Mouse (Mus musculus) layer of hippocampus, adult 9-10 months (tissue): ENCODE results near the gene Whrn.

Experiments
- DNase-seq: peaks from one replicate; pipeline ENCODE4 v3.0.0; 2022; ENCODE audit warnings: low spot score

Whrn gene

DNA sequence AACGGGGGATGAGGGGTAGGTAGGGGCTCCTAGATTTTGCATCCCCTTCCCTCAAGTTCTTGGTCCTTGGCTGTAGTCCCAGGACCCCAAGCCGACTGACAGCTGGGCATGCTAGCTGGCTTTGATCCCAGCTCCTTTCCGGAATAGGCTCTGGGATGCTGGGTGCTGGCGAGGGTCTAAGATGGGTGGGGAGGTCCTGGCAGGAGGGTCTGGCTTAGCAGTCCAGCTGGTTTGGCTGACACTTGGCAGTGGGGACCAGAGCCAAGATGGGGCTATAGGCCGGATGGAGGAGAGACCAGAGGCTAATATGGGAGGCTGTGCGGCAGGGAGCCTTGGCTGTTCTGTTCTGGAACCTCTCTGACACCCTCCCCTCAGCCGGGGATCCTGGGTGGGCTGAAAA, 87.5 kb downstream of the Whrn start:
- DNase-seq = no peak

DNA sequence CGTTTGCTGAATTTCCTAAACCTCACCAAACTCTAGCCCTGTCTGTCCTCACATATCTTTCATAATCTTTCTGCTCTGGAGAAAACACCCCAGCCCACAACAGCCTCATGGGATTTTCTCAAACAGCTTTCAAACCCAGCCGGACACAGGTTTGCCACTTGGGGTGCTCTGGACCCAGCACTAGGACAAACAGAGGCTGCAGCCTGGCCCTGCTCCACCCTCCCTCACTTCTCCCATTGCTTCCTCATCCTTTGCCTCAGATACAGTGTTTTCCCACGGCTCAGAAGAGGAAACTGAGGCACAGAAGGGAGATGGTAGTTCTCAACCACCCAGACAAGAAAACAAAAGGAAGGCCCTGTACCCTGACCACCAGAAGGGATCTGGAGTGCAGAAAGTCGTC, 90.1 kb downstream of the Whrn start:
- DNase-seq = no peak

DNA sequence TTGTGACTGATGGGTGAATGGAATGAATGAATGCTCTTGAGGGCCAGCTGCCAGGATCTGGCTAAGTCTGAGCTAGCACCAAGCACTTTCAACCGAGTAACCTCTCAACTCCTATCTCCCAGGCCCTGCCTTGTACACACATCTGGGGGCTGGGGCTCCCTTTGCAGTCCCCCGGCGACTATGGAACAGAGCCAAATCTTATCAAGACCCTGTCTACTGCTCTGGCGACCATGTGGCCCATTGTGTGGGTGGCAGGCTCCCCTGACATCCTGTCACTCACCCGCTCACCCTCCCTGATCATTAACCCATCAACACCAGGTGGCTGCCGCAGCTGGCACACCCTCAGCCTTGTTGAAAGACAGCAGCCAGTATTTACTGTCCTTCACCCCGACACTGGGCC, 90.7 kb downstream of the Whrn start:
- no peak for DNase-seq

DNA sequence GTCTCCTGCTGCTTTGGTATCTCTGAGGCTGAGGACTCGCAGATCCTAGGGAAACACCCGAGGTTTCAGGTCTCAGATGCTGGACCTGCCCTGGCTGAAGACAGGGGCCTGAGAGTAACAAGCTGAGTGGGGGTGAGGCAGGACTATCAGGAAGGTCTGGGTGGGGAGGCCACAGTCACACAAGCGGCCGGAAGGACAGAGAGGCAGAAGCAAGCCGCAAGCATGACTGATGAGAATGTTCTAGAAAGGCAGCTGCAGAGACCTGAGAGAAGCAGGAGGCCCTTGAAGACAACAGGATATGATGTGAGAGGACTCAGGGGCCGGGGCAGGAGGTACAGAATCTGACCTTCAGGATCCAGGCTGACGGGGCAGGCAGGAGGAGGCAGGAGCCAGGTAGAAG, 91.6 kb downstream of the Whrn start:
- DNase-seq = no peak

DNA sequence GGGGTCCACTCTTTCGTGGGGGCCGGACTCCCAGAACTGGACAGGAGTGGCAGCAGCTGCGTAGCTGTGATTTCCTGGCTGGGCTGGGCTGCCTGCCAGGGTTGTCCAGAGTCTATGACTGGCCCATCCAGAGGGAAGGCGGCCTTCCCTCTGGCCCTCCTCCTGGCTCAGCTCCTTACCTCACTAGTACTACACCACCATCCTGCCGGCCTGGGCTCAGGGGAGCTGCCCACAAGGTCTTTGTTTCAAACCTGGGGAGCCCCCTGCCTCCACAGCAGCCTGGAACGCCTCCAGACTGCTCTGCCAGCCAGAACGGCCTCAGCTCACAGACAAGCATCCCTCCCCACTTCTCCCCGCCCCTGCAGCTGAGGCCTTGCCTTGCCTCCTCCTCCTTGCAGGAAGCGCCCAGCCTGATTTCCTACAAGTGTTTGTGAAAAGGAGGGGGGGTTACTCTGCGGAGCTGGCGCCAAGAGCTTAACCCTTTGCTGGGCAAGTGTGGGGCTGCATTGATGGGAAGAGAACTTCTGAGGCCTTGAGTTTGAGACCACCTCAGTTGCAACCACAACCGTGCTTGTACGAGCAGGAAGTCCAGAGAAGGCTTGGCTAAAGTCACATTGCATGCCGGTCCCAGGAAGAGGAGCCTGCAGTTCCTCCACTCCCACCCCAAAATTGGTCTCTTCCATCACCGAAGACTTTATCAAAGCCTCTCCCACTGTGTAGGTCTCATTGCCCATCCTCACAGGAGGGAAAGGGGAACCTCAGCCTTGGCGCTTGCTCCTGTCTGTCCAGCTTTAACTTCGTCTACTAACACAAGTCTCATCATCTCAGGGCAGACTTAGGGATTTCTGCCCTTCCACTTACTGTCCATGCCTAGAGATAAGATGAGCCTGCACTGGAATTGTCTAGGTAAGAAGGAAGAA, 92.5 kb downstream of the Whrn start, which contains the start of gene Akna:
TSS of gene Akna (minus strand) at position 315 of the 920 bp plus-strand sequence.
- no peak for DNase-seq

DNA sequence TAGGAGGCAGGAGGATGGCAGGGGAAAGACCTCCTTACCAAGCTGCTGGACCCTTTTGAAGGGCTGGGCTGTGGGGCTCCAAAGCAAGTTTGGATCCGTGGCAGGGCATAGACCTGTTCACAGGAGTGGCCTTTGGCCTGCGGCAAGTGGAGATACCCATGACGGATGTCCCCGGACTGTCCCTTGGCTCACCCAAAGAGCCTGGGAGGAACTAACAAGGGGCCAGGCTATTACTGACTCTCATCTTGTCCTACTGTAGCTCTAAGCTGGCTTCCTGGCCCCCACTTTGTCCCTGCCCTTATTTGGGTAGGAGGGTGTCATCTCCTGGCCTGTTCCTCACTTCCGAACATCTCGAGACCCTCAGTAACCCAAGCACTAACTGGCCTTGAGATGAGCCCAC, 93.2 kb downstream of the Whrn start:
- no peak for DNase-seq

DNA sequence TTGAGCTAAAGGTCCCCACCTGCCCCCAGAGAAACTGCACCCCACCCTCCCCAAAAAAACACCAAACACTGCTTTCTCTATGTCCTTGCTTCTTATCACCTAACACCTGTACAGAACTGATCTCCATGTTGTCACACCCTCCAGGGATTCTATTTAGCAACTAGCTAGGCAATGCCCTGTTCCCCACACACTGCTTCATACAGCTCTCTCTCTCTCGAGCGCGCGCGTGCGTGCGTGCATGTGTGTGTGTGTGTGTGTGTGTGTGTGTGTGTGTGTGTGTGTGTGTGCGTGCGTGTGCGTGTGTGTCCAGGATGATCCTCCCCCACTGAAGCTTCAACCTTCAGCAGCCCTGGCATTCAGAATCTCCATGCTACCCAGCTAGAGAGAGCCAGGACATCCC, 93.7 kb downstream of the Whrn start:
- DNase-seq = no peak

DNA sequence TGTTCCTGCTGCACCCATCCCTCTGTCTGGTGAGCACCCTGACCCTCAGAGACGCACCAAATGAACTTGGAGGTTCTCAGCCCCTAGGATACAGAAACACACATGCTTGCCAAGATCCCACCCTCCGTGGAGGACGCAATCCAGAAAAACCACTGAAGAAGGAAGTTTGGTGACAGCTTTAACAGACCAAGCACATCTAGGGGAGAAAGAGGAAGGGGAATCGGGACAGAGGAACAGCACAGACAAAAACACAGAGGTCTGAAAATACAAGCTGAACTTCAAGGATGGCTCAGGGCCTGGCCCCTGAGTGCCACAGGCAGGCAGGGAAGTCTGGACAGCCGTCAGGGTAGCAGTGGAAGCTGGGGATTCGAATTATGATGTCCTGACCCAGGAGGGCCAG, 94.2 kb downstream of the Whrn start:
- DNase-seq = no peak

DNA sequence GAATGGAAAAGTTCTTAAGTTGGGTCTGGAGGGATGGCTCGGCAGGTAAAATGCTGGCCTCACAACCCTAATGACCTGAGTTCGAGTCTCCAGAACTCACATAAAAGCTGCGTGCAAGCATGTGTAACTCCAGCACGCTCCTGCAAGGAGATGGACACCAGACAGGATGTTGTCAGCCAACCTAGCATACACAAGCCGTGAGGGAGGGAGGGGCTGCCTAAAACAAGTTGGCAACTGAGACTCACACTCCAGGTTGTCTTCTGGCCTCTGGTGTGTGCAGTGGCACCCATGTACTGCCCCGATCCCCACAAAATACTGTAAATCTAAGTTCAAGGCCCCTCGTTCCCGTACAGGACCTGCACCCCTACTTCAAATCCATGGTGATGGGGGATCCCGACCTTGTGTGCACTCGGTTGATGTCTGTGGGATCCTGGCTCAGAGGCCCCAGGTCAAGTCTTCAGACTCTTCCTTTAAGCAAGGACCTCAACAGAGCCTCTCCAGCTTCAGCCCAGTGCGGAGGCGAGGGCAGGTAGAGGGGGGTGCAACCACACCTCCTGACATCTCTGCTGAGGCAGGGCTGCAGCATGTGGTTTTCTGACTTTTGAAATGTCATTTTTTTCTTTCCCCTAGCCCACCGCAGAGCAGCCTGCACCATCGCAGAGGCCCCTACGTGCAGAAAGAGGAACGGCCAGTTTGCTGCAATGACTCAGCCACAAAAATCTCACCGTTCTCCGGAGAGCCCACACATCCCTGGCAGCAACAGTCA, 95.1 kb downstream of the Whrn start:
- no peak for DNase-seq

DNA sequence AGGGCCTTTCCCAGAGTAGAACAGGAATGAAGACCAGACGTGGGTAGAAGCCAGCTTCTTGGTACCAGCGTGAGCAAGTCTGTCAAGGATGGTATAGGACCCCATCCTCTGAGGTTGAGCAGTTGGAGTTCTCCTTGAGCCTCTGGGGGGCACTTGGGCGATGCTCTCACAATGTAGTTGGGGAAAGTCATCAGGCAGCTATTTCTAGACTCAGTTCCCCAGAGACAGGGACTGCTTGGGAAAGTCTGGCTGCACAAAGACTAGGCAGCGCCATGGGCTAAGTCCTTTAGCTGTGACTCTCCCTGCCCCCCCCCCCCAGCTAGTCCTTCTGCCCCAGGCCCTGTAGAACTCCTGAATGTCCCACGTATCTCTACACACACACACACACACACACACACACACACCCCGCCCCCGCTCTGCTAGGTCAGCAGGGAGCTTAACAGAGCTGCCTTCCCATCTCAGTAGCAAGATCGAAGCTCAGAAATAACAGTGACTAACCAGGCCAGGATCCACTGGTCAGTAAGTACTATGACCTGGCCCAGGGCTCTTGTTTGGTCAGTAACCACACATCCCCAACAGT, 96.0 kb downstream of the Whrn start:
- no peak for DNase-seq

DNA sequence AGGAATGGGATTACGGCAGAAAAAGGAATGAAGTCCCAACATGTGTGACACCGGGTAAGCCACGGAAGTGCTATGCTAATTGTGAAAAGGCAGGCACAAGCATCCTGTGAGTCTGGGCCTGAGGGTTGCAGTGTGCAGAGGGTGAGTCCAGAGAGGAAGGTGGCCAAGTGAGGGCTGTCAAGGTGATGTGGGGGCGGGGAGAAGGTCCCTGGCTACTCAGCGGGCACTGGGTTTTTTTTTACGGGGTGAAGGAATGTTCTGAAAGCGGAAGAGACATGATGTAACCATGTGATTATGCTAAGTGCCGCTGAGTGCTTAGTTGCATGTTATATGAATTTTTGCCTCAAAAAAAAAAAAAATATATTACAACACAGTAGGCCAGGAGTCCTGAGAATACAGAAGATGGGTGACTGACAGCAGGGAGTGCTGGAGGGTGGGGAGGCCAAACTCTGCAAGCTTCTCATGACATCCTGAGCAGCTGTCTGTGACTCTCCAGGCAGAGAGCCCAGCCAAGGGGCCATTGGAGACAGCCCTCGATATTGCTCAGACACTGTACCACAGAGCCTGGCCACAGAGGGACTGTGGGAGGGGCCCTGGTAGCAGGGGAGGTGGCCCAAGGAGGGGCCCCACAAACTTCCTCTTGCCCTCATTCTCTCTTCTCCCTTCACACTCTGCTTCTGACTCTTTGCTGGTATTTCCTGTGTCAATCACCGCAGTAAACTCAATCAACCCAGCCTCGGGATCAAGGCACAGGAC, 96.8 kb downstream of the Whrn start:
- no peak for DNase-seq

DNA sequence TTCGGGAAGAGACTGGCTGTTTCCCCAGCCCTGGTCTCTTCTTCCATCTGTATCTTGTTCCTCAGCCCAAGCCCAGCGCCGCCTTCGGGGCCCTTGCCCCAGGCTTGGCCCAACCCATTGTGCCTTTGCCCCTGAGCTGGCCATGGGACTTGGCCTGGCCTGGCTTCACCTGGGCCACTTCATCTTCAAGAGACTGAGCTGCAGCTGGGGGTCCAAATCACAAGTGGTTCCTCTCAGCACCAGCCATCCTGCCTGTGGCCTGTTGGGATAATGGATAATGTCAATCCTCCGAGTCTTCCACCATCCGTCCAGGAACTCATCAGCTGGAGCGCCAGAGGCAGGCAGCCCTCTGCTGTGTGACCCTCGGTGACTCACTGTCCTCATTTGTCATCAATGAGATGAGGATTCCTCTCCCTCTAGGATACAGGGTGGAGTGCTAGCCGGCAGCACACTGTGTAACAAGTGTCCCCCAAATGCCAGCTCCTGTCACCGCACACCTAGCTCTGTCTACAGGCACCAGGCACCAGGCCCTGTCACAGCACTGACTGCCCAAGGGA, 97.7 kb downstream of the Whrn start:
- no peak for DNase-seq

DNA sequence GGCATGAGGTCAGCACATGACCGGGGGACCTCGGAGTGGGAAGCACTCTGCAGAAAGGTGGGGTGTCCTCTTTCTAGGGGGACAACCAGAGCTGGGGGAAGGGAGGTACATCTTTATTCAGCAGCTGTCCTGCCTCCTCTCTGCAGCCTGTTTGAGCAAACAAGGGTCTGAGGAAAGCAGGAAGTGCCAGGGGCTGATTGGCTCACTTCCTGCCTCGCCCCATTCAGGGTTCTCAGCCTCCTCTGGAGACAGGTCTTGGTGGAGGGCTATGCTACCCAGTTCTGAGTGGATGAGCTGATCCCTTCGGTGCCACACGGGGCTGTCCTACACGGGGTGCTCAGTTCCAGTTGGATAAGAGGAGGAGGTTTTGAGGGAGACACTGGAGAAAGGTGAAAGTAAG, 104.5 kb downstream of the Whrn start:
- no peak for DNase-seq

DNA sequence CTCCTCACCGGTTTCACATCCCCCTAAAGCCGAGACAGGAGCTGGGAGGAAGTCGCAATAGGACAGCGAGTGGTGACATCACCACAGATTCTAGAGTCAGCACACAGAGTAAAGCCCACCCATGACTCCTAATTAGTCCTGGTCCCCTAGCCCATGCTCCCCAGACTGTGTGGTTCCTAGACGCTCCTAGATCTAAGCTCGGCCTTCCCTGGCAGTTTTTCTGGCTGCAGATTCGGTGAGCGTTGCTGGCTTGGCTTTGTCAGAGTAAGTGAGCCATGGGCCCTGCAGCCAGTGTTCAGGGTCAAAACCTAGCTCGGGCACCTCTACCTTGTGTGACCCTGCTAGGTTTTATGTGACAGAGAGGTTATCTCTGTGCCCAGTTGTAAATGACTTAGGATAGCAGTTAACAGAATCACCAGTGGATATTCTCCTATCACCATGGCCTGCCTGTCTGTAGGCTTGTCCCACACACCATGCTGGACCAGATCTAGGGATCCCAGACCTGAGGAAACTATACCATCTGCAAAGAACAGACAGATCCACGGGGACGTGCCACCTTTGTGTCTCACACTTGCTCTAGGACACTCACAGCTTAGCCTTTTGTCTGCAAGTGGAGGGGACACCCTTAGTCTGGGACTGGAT, 105.8 kb downstream of the Whrn start:
- no peak for DNase-seq

DNA sequence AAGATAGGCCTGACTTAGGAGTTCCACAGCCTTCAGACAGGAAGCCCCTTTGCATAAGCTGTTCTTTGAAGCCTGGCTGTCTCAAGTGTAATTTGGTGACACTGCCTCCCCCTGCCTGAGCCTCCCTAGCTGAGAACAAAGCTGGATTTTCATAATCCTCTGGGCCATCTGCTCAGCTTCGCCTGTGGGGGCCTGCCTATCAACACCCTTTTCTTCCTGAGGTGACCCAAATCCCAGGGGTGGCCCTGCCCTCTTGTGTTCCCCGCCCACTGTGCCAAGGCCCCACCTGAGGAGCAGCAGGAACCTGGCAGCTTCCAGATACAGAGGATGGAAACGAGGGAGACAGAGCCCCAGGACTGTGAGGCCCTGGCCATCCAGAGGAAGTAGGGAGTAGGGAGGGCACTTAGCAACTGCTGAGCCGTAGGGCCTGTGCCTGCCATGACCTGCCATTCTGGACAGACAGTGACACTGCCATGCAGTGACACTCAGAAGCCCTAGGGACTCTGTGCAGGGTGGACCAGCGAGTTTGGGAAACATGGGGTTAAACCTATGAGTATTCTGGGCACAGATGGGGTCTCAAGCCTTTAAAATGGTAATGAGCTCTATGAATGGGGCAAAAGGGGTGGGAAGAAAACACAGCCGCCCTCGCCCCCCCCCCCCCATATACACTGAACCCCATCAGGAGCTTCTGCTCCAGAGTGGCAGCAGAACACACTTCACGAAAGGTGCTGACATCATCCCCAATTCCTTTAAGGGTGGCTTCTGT, 106.5 kb downstream of the Whrn start:
- DNase-seq = no peak

DNA sequence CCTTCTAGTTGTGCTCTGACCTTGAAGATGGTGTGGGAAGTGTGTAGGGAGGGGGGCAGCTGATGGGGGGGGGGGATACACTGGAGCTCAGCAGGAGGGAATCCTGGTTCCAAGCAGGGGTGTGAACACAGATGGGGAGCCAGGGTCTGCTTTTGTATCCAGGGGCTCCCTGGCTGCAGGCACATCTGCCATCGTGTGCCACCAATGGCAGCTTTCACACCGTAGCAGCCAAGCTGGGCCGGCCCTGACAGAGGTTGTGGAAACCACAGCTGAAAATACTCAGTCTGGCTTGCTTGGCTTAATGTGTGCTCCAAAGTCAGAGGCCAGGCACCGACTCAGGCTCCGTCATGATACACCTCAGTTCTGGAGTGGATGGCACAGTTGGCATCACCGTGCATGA, 107.8 kb downstream of the Whrn start:
- no peak for DNase-seq

DNA sequence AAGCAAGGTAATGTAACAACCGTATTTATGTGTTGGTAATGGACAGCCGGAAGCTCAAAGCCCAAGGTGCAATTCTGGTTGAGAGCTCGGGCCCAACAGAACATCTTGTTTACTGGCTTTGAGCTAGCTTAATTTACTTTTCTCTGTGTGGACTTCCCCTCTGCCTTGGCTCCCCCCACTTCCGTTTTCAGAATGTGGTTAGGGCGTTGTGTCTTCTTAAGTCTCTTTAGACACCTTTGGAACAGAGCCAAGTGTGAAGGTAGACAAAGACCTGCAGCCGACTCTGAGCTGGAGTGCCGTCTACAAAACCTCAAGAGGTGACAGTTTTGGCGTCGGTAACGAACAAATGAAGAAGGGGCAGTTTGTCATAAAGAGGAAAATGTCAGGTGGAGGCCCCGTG, 110.0 kb downstream of the Whrn start:
- DNase-seq = no peak

DNA sequence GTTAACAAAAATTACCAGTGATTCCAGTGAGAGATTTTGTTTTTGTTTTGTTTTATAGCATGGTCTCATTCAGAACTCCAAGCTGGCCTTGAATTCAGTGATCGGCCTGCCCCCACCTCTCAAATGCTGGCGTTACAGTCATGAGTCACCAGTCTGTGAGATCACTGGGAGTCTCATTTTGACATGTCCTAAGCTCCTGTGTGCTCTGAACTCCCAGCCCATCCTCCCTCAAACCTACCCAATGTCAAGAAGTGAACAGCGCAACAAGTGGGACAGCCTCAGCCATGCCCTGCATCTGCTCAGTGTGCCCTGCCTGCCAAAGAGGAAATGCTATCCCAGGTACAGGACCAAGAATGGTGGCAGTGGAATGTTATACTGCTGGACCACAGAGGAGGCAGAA, 110.5 kb downstream of the Whrn start:
- no peak for DNase-seq

DNA sequence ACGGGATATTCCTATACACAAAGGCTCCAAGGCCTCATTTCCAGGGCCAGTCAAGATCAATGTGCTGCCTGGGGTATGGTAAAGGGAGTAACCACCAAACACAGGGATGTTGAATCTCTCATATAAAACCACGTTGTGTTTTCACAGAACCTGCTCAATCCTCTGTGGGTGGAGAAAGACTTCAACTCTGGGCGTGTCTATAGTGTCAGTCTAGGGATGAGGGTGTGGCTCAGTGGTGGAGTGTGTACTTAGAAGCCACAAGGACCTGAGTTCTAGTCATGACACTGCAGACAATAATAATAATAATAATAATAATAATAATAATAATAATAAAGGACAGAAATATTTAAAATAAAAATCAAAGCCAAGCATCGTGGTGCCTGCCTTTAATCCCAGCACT, 111.5 kb downstream of the Whrn start:
- no peak for DNase-seq

DNA sequence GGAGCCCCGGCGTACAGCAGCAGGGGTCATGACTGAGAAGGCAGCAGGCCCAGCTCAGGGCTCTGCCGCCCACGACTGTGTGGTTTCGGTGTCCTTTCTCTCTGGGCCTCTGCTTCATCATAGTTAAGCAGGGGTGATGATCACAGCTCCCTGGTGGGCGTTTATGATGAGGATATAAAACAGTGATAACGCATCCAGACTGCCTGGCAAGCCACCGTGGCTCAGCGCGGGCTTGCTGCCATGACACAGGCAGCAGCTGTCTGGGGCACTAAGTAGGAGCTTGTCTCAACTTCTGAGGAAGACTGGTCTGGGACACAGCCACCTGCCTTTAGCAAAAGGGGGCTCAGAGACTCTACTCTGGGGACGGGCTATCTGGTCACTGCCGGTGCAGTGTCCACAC, 112.3 kb downstream of the Whrn start:
- DNase-seq = no peak
